Mouse (Mus musculus) kidney, adult 18-20 months (tissue): ENCODE data around the gene Tmem60.

Experiments used
- DNase-seq: peaks from one replicate; pipeline ENCODE4 v3.0.0; 2021

The Tmem60 gene

DNA sequence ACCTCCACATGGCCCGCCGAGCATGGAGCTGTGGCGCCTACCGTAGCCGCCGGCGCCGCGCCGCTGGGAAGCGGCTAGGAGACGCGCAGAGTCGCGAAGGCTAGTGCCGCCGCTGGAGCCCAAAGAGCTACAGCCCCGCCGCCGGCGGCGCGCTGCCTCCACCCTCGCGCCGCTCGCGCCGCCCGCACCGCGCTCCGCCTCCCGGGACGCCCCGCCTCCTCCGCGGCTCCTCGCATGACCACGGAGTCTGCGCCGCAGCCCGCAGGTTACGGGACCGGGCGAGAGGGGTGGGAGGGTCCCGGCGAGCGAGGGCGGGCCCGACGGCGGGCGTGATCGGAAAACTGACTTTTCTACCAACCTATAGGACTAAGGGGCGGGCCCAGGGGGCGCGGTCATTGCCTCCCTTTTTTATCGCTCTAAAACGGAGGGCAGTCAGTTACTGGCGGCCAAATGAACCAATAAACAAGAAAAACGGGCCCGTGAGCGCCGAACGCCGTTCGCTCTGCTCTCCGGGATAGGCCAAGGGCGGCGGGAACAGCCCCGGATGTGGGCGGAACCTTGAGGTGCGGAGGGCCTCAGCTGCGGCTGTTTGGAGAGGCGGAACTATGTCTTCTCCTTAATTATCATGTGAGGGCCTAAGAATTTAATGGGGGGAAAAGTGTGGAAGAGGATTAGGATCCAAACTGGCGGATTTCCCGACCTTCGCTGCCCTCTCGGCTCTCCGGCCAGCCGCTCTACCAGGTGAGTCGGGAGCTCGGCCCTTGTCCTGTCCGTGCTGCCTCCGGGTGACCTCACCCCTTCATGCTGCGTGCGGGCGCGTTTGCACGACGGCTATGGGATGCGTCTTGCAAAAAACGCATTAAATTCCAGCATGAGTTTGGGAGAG lies at the start of gene Tmem60, which contains the start of gene Phtf2:
Tmem60 (plus strand) TSS at position 277 of the 886 bp plus-strand sequence.
Phtf2 (minus strand) TSS at position 210 of the 886 bp plus-strand sequence.
- DNase-seq, result peak; percentile 98

DNA sequence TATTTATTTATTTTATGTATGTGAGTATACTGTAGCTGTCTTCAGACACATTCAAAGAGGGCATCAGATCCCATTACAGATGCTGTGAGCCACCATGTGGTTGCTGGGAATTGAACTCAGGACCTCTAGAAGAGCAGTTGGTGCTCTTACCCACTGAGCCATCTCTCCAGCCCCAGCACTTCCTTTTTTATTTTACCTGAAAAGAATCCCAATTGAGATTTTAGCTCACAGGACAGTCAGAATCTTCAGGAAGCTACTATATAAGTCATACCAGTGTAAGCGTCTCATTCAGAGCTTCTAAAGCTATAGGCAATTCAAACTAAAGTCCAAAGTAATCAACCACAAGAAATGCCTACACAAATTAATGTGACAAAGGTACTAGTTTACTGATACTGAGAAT lies 47.6 kb upstream of the Tmem60 start:
- DNase-seq, result no peak

DNA sequence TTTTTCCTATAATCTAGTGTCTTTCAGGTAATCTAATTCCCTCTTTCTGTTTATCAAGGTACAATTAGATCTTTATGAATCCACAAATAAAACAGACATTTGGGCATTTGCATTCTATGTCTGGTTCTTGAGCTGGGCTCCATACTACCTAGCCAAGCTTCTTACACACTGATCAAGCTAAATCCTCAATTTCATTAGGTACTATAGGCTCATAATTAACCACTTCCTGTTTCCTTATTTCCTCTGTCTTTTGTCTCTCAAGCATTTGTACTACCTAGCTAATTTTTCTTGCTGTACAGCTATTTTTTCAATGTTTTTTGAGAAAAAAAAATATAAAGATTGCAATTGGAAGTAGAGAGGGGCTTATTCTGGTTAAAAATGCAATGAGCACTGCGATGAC lies 44.9 kb upstream of the Tmem60 start:
- no peak for DNase-seq

DNA sequence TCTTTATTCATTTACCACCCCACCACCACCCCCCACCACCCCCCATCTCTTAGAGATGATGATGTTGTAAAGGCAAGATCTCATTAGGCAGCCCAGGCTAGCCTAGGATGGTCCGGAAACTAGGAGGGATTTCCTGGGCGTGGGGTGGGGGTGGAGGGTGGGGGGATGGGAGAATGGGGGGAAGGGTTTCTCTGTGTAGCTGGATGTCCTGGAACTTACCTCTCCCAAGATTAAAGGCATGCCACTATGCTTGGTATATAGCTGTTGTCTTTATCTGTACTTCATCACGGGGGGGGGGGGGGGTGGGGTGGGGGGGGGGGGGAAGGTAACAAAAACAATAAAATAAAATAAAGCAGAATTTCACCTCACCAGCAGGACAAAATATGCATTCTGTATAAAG lies 38.6 kb upstream of the Tmem60 start:
- DNase-seq, result no peak

DNA sequence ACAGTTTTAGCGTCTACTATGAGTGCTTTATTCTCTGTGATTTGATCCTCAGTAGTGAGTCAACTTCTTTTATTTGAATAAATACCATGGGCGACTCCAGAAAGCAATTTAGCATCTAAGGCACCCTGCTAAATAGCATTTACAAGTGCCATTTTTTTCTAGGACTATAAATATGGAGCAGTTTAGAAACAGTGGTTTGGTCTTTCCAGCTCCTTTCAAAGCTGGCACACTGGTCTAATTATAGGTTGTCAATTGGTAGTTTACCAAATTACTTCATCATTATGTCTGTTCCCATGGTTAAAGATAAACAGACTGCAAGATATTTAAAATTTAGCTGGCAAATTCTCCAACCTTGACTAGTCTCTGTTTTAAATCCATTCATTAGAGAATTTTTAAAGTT lies 38.2 kb upstream of the Tmem60 start:
- no peak for DNase-seq

DNA sequence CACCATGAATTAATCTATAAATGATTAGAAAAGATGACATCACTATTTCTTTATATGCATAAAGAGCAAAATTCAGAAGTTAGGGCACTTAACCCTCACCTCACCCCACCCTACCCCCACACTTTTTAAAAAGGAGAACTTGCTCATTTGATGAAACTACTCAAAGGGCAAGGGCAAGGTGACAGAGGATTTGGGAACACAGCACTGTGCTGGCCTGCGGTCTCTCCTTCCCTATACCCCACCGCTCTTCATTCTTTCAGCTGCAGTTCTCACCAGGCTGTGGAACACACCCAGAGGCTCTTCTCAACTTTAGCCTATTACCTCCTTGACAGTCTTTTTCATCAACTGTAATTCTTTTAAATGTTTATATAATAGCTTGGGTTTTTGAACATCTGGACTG lies 35.0 kb upstream of the Tmem60 start:
- no peak for DNase-seq

DNA sequence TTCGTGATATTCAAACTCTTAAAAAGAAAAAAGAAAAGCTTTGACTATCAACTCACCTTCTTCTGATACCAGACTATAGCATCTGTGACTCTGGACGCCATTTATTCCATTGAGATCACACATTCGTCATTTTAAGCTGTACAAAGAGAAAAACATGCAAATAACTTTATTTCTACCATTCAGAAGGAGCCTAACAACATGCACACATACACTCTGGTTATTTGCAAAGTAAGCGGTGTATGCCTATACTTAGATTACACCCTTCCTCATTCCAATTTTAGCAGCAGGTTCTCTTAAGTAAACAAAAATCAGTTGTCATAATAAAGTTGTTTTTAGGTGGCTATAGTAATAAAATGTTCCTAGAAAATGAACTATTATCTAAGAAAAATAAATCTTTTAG lies 26.9 kb upstream of the Tmem60 start:
- no peak for DNase-seq

DNA sequence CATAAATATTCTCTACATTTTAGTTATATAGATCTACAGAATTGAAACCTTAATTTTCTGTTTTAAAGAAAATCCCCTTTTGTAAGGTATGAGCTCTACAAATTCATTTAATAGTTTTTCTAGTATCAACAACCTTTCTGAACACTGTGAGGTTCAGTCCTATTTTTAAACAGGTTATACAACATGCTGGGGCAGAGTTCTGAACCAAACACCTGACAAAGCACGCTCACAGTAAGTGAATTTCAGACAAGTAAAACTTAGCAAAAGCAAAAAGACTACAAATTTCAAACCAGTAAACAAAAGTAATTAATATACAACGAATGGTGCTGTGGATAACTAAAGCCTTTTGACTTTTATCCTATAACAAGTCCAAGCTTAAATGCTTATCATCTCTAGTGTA lies 23.6 kb upstream of the Tmem60 start:
- no peak for DNase-seq

DNA sequence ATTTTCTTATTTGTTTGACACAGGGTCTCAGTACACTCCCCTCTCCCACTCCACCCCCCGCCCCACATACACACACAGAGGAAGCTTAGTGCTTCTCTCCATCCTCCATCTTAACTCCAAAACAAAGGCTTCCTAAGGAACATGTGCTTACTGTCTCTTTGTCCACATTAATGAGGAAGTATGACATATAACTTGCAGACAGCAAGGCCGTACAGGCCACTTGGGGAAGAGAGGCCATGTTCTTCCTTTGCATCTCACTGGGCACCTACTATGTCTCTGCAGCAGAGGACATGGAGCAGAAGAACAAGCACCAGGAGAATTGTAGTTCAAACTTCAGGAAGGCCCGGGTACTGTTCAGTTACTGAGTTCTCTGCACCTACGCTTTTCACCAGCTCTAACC lies 21.4 kb upstream of the Tmem60 start:
- no peak for DNase-seq

DNA sequence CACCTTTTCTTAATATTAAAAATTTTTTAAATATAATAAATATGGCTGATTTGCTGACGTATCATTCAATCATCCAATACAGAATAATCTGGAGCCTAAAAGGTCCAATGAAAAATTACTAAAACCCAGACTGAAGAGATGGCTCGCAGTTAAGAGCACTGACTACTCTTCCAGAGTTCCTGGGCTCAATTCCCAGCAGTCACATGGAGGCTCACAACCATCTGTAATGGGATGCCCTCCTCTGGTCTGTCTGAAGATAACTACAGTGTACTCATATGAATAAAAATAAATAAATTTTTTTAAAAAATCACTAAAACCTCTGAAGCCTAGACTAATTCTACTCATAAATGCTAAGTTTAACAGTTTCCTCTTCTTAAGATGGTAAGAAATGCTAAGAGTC lies 20.1 kb upstream of the Tmem60 start:
- no peak for DNase-seq

DNA sequence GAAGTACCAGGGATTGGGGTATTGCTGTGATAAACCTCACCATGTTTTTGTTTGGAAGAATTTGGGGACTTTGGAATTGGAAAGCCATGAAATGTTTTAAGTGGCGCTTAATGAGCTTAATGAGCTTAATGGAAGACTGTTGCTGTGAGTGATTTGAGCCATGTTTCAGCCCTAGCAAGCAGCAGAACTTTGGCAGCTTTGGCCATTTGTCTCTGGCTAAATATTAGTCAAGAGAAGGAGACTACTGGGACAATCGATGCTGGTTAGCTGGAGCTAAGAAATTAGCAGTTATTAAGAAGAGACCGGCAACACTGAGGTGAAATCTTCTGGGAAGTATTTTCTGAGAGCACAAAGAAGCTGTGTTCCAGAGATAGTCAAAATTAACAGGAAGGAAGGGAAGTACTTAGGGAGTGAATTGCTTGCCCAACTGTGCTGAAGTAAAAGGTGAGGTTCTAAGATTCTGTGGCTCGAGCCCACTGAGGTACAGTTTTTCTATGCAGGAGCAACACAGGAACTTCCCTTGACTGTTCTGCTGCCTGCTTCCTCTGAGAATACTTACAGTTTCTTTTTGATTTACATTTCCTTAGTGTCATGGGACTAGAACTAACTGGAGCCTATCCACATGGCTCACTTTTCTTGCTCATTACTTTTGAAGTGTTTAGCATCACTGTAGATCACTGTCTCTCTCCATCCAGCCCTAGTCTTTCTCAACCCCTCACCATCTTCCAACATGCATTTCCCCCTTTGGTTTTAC lies 17.6 kb upstream of the Tmem60 start:
- DNase-seq, result no peak

DNA sequence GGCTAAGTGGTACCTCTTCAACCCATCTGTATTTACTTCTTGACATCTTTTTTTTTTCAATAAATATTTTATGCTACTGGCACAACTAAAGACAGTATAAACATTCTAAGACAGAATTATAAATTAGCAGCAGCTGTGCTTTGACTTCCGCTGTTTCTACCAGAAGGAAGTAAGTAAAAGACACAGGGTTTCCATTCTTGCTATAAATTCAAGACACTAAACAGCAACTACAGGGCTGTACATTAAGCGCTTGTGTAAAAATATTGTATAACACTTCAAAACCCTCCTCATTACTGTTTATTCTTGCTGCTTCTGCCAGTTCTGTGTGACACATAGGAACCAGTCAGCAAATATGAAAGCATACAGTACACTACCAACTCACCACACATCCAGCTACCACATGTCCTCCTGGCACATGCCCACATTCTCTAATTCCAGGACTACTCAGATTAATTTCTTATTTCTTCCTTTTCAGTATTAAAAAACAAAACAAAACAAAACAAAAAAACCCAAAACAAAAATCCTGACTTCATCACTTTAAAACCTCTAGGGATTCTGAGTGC lies 16.7 kb upstream of the Tmem60 start:
- DNase-seq, result no peak

DNA sequence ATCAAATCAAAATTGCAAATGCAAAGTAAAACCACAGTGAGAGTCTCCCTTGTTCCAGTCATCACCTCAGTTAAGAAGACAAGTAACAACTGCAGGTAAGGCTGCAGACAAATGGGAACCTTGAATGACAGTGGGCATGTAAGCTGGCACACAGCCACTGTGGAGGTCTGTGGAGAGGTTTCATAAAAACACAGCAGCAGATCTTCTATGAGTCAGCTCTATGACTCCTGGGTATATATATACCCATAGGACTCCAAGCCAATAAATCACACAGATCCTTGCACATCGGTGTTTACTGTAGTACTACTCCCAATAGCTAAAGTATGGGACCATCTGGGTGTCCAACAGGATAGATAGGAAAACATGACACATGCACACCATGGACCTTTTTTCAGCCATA lies 8.8 kb upstream of the Tmem60 start:
- DNase-seq, result no peak

DNA sequence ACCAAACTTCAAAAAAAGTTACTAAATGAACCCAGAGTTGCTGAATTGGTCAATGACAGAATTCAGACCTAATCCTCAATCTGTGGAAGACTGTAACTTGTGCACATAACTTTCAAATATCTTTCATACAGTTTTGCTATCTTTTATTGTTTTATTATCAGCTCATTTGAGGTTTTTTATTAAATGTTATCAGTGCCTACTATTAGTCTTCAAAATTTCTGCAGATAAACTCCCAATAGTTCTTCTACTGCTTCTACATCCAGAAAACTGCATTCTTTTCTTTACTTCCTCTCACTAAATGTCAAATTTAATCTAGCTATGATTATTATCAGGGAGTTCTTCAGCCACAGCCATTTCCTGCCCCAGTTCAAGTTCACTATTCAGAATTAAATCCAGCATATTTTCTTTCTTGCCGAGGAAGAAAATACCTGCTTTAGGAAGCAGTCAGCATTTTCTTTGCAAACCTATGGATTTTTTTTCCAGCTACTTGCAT lies 5.0 kb upstream of the Tmem60 start:
- no peak for DNase-seq

DNA sequence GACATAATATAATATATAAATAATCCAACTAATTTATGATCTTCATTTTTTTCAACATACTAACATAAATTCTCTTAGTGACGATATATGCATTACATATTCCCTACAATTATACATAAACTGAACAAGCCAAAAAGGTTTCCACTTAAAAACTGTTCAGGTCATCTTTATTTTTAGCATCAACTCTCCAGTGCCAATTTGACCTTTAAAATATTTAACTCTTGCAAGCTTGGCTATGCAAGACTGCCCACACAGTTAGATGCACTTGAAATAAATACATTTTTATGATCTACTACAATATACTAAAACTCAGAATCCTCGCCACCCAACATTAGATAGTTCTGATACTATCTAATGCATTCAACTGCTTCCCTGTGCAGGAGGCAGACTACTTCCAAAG lies 1.6 kb upstream of the Tmem60 start:
- DNase-seq, result no peak

DNA sequence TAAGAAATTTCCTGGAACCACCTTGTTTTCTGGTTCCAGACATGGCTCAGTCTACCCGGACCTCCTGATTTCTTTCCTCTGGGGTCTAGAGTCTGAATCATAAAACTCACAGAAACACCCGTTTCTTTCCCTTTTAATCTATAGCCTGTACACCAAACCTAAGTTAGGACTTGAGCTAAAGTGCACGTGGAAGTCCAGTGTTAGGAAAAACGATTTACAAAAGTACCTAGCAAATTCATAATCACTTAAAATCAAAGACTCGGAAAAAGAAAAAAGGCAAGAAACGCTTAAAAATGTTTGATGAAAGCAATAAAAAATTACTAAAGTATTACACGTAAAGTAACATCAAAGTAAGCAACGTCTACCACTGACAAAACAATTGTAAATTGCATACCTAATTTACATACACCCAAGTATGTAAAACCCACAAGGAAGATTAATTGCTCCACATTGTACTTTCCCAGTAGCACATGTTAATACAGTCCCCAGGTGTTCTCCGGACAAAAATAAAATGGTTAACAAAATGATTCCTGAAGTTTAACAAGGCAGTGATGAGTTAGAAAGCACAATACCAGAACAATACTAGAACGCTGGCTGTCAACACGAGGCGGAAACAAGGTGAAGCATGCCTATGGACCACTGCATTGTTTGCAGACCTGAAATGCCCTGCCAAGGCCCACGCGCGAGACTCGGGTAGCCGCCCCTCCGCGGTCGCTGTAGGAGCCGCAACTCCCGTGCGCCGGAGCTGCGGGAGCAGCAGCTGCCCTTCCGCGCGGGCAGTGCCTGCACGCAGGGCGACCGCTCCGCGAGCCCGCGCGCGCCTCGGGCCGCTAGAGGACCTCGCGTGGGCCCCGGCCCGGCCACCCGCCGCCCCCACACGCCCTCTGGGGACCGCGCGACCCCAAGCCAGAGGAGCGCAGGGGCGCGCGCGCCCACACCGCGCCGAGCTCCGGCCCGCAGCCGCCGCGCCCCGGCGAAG lies 905 bp upstream of the Tmem60 start:
- peak; percentile 64 for DNase-seq

DNA sequence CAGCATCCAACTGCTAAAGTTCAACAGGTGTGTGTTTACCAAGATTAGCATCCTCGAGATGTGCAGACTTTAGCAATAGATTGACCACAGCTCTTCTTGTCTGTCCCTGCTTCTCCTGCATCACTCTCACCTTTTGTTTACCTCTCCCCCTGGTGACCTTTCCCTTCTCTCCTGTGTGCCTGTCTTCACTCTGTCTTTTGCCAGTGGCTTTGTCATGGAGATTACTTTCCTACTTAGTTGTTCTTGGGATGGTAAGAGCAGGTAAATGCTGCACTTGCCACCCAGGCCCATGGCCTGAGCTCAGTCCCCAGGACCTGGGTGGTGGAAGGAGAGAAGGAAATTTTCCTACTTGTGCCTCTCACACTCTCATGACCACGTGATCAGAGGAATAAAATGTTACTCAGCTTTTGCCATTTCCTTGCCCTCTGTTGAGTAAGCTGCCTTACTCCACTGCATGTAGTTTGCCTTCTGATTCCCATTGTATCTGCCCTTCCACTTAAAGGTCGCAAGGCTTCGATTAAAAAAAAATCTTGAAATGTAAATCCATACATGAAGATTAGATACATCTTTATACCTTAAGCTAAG lies 2.1 kb downstream of the Tmem60 start:
- DNase-seq, result no peak

DNA sequence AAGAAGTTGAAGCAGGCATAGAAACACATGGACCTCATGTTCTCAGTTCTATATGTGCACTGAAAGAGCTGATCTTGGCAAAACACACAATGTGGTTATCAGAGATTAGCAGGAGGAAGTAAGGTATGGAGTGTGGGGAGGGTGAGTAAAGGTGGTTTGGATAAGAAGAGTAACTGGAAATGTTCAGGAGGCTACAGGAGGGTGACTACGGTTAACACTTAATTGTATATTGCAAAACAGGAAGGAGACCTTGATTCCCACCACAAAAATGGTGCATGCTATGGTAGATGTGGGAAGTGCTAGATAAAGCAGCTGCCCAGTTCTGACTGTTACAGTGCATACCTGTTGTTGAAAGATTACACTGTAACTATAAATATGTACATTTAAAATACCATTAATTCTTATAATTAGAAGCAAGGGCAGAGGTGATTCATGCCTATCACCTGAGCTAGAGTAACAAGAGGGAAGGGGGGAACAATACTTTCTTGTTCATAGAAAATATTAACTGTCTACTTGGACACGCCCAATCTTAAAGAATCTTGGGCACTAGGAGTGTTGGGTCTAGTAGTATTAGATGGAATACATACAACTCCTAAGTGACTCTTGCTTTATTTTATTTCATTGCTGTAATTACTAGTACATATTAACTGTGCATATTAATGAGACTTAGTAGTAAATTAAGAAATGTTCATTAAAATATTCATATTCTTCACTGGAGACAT lies 15.6 kb downstream of the Tmem60 start:
- DNase-seq, result no peak

DNA sequence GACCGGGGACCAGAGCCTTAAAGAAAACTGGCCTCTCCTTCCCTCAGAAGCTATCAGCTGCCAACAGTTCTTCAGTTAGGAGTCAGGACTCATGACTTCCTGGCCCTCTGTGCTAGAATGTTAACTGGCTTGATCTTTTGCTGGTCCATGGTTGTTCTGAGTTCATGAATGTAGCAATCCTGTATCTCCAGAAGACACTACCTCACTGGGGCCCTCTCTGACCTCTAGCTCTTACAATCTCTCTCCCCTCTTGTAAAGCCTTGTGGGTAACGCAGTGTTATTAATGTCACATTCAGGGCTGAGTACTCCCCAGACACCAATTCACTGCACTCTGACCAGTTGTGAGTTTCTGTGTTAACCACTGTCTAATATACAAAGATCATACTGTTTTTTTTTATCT lies 22.7 kb downstream of the Tmem60 start:
- no peak for DNase-seq

DNA sequence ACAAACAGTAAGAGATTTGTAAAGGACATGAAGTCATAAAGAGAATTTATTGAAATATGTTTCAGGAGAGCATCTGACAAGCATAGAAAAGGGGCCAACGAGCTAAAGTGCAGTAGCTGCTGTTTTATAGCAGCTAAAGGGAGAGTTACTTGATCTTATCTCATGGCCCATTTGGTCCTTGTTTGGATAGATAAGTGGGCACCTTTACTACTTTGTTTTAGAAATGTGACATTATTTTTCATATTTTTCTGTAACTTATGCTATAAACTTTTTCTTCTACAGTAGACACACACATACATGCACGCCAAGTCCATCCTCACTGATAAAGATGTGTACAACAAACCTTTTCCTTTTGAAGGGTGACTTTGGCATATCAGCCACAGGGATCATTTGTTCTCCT lies 23.4 kb downstream of the Tmem60 start:
- no peak for DNase-seq

DNA sequence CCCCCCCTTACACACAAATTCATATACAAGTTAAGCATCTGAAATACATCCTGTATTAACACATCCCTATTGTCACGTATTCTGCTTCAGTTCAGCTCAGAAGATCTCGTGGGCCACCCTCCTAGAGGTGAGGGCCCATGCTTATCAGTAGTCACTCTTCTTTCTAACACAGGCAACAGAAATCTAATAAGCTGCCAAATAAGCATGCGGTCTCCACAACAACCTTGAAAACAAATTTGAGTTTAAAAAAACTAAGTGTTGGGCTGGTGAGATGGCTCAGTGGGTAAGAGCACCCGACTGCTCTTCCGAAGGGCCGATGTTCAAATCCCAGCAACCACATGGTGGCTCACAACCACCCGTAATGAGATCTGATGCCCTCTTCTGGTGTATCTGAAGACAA lies 24.2 kb downstream of the Tmem60 start:
- no peak for DNase-seq
